Mouse (Mus musculus) cerebral cortex, adult 2 months (tissue): ENCODE measurements around the gene Ociad2.

ENCODE experiments used
- WGBS: fragments of 180-500 bp; shearing (Covaris S2); methylation state at CpG from one replicate; pipeline ENCODE4 v1.1.7; 2018; 5-methylcytosine and 5-hydroxymethylcytosine counted together

The Ociad2 gene

DNA sequence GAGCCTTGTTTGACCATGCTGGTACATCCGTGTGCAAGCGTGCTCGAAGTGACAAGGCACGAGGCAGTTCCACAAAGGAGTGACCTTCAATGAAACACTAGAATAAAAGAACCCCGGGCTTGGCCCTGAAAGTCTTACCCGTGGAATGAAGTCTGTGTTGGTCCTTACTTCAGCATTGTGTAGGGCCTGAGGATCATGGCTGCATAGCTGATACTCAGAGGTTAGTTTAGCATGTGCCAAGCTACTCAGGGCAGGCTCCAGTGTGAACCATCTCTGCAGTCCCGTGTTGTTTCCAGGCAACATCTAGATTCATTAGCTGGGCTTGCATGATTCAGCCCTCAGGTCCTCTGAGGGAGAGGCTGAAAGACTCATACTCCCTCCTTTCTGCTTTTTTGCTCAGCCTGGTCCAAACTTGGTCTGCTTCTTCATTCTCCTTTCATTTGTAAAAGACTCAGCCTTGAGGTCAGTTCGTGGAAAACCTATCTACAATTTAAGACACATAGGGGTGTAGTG is at the start of gene Ociad2:
Ociad2 (minus strand) TSS at position 306 of the 513 bp plus-strand sequence.
- WGBS: 58% methylated on average over 8 of the region's 8 CpGs

DNA sequence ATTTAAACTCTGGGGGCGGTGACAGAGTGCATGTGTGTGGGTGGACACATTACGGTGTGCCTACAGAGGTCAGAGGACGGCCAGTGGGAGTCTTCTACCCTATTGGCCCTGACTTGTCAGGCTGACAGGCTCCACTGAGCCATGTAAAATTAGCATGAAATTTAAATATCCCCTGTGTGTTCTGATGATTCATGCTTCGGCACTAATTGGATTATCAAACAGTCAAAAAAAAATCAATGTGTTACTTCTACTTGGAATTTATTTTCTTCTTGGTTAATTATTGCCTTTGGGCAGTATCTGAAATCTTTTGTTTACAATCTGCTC is 42.8 kb upstream of the Ociad2 start:
- WGBS: 56% methylated on average over 4 of the region's 4 CpGs

DNA sequence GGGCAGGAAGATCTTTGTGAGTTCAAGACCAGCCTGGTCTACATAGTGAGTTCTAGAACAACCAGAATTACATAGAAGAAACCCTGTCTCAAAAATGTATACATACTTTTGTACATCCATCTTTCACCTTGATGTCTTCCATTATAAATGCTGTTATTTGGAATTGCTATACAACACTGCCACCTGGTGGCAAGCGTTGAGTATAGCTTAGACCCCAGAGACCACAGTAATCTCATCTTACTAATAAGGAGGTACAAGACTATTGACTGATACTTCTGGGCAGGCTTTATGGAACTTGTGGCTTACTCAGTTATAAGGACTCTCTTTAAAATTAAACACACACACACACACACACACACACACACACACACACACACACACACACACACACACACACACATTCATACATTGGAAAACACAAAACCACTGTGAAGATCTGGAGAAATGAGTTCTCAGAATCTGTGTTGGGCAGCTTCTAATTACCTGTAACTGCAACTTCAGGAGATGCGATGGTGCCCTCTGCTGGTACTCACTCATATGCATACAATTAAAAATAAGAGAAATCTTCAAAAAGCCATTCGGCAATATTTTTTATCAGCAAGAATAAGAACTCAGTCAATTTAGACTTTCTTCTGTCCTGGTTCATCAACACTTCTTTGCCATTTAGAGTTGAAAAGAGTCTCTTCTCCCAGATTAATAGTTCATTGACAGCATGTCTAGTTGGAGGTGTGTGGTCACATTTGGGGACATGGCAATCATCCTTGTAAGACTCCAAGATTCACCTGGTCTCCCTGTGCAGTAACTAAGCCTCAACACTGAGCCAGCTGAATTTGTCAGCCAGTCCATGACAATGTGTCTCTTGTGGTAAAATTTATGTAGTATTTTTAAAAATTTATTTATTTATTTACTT is 42.2 kb upstream of the Ociad2 start:
- 15% methylated on average over 3 of the region's 3 CpGs for WGBS

DNA sequence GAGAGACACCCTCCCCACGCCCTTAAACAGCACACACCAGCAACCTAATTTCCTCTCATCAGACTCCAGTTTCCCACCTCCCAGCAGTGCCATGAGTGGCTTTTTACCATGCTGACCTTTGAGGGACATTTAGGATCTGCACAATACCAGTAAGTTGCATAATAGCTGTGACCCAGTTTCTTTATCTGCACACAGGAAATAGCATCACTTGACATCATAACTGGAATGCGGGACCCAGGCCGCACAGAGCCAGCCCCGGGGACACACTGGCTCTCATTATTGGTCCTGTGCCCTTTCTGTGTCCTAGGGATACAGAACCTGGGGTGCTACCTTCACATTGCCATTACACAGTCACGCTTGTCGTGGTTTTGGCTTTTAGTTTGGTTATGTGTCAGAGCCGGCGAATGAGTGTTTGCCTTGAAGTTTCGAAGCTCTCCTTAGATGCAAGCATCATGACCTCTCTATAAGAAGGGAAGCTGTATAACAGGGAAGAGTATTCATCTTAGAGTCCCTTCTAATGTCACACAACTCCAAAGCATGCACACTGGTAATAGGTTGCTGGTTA is 41.2 kb upstream of the Ociad2 start:
- 78% methylated on average over 9 of the region's 9 CpGs for WGBS

DNA sequence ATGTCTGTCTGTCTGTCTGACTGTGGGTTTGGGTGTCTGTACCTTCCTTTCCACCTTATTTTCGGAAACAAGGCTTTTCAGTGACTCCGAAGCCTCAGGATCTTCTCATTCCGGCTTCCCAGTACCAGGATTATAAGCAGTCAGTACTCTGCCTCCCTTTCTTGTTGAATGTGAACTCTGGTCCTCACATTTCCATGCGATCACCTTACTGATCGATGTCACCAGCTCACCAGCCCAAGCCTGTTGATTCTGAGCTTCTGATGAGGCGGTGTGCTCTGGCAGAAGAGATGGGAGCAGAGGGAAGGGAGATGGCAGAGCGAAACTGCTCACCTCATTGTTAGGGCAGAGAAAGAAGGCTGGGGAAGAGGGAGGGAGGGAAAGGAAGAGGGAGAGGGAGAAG is 40.7 kb upstream of the Ociad2 start:
- WGBS: 78% methylated on average over 7 of the region's 7 CpGs

DNA sequence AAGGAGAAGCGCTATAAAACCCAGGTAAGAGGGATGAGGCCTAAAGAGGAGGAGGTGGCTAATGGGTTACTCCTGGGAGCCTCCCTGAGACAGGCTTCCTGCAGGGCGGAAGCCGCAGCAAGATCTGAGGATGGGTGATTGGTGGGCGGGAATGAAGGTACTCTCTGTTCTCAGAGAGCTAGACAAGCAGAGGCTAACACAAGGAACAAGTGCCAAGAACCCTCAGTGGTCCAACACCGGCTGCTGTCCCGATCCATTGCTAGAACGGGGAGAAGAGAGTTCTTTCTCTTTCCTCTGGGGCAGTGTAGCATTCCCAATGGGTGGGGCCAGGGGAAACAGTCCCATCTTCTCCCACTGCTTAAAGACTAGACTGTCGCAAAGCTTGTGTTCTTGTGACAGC is 40.0 kb upstream of the Ociad2 start:
- 50% methylated on average over 8 of the region's 8 CpGs for WGBS

DNA sequence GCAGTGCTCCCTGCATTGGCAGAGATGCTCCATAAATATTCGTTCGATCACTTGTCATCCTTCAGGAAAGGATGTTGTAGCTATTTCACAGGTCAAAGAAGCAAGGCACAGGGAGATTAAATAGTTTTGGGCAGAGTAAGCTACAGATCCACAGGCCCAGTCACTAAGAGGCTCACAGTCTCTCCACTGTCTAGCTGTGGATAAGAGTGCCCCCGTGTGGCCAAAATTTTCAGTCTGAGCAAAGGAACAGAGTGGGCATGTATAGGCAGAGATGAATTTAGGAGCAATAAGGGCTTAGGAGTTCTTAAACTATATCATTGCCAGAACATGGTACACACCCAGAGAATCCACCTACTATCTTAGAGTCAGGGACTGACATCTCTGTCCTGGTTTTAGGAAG is 39.1 kb upstream of the Ociad2 start:
- WGBS: 26% methylated on average over 3 of the region's 3 CpGs

DNA sequence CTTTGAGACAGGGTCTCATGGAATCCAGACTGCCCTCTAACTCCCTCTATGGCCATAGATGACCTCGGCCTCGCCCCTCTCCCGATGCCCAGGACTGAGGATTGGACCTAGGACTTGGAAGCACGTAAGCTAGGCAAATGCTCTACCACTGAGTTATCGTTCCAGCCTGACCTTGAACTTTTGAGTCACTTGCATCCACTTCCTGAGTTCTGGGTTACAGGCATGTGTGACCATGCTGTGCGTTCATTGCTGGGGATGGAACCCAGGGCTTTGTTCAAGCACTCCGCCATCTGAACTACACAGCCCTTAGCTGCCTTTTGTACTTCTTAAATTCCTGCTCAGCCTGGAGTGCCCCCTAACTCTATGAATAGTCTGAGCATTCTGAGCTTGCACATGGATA is 35.7 kb upstream of the Ociad2 start:
- 90% methylated on average over 7 of the region's 7 CpGs for WGBS

DNA sequence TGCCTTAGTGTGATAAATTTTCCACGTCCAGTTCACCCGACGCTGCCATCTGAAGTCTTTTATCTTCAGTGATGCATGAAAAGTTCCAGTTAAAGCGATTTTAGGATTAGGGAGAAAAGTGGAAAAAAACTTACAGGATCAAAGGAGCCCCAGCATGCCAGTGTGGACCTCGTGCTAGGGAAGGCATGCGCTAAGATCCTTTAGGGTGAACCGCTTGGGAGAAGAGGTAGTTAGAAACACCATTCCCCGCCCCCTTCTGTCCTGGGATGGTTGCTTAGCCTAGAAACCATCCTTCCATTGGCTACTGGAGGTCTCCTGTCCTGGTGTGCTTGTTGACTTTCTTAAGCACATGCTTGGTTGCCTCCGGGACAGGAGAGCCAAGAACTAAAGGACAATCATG is 35.2 kb upstream of the Ociad2 start:
- 82% methylated on average over 9 of the region's 9 CpGs for WGBS

DNA sequence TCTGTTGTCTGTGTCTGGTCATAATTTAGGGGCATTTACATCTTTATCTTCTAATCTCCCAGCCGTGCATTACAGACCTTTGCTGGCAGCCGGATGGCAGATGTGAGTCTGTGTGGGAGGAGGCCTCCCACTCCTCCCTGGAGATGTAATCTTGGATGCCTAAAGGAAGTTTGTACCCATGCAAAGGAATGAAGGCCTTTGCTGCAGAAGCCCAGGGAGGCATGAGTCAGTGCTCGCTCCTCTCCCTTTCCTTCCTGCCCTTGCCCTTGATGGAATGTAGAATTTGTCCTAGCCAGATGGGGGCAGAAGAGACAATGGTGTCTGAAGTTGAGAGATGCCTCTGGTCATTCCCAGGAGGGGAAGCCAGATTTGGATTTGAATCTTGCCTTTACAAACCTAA is 32.4 kb upstream of the Ociad2 start:
- WGBS: 45% methylated on average over 3 of the region's 3 CpGs

DNA sequence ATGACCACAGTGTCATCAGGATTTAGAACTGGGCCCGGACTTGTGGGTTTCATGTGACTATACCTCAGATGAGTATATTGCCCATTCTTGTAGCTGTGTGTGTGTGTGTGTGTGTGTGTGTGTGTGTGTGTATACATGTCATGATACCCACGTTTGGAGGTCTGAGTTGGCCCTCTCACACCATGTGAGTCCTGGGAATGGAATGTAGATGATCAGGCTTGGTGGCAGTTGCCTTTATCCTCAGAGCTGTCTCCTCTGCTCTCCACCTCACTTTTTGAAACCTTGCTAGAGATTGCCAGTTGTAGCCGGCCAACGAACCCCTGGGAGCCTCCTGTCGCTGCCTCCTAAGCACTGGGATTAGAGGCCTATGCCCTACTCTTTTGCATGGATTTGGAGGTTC is 31.8 kb upstream of the Ociad2 start:
- WGBS: 86% methylated on average over 5 of the region's 5 CpGs

DNA sequence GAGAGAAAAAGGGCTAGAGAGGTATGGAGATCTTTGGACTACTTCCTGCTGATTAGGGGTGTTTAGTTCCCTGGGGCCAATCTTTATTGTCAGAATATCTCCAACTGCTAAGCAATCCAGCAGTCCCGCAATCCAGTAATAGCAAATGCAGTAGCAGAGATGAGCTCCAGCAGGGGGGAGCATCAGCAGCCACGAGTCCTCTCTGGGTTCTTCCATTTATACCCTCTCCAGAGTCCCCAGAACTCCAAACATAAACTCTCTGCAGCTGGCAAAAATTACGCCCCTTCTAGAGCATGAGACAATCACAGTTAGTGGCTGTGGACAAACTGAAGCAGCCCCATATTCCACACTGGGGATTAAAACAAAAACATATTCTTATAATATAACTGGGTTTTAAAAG is 28.9 kb upstream of the Ociad2 start:
- WGBS: 42% methylated on average over 3 of the region's 3 CpGs

DNA sequence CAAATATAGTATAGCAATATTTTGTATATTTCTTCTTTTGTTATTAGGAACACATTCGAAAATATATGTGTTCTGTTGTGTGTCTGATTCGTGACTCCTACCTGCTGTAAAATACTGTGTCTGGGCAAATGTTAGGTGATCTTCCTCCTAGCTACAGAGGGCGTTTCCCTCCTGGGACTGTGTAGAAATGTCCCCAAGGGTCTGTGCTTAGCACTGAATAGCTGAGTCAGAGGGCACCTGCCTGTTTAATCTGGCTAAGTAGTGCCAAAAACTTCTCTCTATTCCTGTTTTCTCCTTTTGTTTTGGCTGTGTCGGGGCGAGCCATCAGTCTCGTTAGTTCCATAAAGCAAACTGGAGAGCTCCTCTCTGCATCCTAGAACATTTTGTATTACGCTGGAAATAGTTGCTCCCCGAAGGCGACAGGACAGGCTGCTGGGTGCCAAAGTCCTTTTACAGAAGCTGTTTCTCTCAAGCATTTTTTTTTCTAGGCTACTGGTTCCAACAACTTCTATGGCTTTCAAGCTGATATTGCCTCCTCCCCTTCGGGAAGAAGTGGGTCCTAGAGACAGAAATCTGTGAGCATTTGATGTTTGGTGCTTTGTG is 28.1 kb upstream of the Ociad2 start:
- WGBS: 37% methylated on average over 10 of the region's 10 CpGs

DNA sequence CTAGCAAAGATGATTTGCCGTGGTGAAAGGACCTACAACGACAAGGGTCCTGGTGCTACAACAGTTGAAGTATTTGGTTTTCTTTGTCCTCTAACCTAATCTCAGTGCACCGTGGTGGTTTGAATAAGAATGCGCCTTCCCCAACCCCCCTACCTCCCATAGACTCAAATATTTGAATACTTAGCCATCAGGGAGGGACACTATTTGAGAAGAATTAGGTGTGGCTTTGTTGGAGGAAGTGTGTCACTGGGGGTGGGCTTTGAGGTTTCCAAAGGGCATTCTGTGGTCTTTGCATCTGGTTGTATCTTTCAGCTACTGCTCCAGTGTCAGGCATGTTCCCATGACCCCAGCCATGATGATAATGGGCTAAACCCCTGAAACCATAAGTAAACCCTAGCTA is 27.1 kb upstream of the Ociad2 start:
- 97% methylated on average over 4 of the region's 4 CpGs for WGBS

DNA sequence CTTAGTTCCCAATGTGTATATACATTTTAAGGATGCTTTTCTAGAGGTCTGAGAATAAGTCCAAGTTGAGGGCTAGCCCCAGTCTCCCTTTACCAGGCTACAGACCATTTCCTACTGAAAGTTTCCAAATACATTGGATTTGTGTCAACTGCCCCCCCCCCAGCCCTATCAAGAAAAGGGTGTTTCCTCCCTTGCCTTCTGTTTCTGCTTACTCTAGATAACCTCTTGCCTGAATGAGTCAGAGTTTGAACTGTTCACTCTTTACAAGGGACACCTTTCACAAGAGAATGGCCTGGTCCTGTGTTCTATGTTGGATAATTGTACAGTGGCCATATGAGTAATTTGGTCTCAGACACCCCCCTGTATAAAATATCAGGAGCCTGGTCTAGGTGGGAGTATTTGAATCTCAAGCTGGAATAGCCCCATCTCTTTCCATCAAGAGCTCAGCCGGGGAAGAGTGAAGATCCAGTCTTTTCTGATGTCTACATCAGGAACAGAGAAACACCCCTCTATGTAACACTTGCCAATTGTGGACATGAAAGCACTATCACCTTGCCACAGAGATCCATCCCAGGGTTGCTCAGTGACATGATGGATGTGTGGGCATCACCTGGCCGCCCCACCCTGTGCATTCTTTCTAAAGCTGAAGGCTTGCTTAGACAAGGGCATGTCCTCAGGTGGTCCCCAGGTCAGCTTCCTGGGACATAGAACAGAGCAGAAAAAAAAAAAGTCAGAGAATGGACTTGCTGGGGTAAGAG is 23.5 kb upstream of the Ociad2 start:
- 90% methylated on average over 2 of the region's 2 CpGs for WGBS

DNA sequence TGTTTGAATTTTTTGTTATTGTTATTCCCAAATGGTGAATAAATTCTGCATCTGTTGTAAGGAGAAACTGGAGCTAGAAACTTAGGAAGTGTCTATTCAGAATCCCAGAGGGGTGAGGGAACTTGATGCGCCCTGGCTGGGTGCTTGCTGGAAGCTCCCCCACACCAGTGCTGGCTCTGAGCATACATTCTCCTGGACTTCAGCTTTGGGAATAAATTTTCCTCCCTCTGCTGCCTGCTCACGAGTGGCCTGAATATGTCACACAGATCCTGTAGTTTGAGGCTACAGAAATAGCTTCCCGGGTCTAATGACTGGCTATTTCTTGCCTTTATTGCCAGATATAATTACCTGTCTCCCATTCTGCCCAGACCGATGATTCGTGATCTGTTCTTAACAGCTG is 22.0 kb upstream of the Ociad2 start:
- WGBS: 64% methylated on average over 5 of the region's 5 CpGs

DNA sequence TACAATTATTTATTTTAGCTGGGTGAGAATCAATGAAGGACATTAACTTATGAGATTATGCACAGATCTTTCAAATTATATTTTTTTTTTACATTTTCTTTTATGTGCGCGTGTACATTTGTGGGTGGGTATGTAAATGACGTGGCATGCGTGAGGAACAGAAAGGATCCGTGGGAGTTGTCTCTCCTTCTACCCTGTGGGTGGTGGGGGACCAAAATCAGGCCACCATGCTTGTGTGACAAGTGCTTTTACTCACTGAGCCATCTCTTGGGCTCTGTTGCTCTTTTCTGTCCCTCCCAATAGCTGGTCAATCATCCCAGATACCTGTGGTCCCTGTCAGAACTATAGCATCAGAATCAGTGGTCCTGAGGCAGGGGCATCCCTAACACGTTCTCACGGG is 21.5 kb upstream of the Ociad2 start:
- 63% methylated on average over 7 of the region's 7 CpGs for WGBS

DNA sequence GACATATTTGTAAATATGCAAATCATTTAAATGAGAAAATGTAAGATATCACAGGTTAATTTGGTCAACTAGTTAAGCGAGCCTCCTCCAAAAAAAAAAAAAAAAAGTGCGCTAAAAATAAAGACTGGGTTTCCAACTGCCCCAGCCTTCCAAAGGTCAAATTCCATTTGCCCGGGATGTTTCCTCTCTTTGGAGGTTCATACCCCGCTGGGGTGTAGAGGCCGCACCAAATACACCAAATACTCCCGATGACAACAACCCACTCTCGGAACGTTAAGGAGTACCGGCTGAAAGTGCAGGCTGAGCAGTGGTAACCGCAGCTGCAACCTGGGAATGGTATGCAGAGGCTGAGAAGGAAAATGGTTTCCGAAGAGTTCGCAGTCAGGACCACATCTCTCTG is 19.4 kb upstream of the Ociad2 start:
- 47% methylated on average over 12 of the region's 12 CpGs for WGBS

DNA sequence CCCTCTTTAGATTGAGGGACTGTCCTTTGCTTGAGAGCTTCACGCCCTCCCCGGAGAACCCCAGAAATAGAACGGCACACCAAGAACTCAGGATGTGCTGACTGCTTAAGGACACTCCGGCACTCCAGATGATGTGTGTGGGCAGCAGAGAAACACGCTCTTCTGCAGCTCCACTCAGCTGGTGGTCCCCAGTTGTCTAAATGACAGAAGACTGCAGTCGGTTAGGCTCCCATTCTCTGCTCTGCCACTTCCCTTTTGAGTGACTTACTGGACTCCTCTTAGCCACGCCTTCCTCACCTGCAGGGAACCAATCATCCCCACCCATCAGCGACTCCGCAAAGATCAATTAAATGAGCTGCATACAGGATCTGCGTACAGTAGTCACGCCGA is 18.9 kb upstream of the Ociad2 start:
- 30% methylated on average over 12 of the region's 12 CpGs for WGBS

DNA sequence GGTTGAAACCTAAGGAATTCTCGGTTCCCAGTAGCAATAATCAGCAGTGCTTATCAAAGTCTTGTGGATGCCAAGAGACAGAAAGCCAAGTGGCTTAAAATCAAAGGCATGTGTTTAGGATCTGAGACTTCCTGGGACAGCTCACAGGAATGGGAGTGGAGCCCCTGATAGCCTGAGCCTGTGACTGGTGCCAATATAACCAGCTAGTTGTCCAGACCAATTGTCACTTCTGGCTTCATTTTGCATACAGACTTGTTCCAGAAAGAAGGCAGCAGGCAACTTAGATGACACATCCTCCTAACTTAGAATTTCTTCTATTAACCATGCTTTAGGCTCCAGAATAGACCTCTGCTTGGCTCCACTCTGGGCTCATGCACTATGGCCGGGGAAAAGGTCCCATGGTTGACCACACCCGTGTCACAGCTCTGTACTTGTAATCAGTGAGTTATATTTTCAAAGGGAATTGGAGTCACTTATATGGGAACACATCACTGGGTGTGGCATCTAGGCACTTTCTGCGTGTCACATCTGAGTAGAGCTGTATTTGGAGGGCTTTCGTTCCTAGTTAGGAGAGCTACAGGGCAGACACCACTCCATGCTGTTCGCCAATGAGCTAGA is 18.4 kb upstream of the Ociad2 start:
- WGBS: 55% methylated on average over 6 of the region's 6 CpGs

DNA sequence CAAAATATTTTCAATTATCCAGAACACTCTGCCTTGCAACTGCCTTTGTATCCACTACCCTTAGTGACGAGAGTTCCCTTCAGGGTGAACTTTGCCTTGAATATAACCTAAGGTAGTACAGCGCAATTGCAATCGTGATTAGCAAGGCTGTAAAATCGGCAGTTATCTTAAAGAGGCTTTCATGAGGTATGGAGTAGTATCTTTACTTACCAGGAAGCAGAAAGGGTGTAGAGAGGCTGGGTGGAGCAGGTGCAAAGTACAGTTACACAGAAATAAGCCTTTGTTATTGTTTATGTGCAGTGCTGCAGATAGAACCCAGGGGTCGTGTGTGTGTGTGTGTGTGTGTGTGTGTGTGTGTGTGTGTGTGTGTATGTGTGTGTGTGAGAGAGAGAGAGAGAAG is 14.6 kb upstream of the Ociad2 start:
- WGBS: 76% methylated on average over 5 of the region's 5 CpGs

DNA sequence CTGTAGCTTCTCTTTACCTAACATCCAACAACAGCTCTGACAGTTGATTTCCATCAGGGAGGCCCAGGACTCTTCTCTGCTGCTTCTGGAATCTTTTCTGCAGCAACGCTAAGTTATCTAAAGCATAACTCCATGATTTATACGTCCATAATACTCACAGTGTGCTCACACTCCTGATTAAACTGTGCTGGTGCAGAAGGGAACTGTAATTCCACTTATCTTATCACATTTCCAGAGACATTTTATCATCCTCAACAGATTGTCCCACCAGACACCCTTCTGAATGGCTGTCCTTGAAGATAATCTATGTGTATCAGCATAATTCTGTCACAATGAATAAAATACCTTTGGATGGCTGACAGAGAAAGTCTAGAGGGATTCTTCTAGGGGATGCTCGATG is 13.2 kb upstream of the Ociad2 start:
- WGBS: 64% methylated on average over 3 of the region's 3 CpGs
